Mouse (Mus musculus) yolk sac, embryonic 10.5 days (tissue): ENCODE measurements around the gene Cldn13.
"Not testable (repeated sequence)": the region's sequence is repeated elsewhere in the genome, so short reads cannot be mapped to it uniquely, and the experiment has no call there.

ENCODE experiments used
- DNase-seq: peaks from one replicate; pipeline ENCODE4 v3.0.0-alpha.2; 2017; ENCODE audit warnings: low spot score

Gene Cldn13

DNA sequence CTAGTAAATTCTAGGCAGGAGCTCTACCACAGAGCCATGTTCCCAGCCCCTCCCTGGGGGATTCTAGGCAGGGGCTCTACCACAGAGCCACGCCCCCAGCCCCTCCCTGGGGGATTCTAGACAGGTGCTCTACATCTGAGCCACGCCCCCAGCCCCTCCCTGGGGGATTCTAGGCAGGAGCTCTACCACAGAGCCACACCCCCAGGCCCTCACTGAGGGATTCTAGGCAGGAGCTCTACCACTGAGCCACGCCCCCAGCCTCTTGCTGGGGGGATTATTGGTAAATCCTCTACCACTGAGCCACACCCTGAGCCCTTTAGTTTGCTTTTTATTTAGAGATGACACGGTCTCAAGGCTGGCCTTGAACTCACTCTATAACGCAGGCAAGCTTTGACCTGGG is 18.4 kb upstream of the Cldn13 start:
- DNase-seq = not testable (repeated sequence)

DNA sequence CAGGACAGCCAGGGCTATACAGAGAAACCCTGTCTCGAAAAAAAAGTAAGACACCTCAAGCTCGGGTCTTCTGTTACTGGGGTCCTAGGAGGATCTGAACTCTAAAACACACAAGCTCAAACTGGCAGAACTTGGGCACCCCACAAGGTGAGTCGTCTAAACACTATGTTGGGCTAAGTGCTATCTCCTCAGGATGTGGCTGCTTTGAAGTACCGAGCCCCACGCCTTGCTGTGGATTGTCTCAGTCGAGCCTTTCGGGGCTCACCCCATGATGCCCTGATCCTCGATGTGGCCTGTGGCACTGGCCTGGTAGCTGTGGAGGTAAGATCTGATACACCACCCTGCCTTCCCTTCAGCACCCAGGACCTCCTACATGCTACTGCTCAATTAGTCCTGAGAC is 18.0 kb upstream of the Cldn13 start:
- DNase-seq = no peak

DNA sequence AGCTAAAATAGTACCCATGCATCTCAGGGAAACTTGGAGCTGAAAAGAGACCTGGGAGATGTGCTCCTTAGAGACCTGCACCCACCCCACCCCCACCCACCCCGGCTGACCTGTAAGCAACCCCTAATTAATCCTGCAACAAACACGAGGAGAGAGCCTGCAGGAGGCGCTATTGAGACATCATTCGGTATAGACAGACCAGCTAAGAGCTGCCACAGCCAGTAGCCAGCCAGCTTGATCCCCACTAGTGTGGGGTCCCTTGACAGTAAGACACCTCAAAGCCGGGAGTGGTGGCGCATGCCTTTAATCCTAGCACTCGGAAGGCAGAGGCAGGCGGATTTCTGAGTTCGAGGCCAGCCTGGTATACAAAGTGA is 17.6 kb upstream of the Cldn13 start:
- peak; percentile 79 for DNase-seq

DNA sequence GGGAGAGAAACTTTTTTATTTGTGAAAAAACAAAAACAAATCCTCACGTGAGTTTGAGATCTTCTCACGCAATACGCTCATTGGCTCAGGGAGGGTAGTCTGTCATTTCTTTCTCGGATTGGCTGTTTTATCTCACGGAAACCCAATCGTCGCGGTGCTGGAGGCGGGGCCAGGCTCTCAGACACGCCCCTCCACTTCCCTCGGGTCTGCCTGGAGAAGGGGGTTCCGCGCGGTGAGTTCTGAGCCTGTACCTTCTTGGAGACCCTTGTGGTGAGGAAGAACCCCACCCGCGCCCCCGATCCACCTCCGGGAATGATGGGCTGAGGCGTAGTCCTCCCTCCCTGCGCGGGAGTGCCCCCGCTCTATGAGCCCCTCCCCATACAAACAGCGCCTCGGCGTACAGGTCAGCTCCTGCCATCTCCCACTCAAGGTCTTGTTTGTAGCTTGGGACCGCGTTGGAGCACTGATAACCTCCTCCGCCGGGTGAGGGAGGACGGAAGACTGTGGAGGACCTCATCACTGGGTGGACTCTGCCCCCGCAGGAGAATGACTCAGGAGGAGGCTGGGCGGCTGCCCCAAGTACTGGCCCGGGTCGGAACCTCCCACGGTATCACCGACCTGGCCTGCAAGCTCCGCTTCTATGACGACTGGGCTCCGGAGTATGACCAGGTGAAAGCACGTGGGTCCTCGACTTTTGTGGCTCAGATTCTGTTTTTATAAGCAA is 17.0 kb upstream of the Cldn13 start, which contains the start of gene Mettl27:
Gene Mettl27 (plus strand): TSS at position 190 of the 724 bp plus-strand sequence.
- peak; percentile 92 for DNase-seq

DNA sequence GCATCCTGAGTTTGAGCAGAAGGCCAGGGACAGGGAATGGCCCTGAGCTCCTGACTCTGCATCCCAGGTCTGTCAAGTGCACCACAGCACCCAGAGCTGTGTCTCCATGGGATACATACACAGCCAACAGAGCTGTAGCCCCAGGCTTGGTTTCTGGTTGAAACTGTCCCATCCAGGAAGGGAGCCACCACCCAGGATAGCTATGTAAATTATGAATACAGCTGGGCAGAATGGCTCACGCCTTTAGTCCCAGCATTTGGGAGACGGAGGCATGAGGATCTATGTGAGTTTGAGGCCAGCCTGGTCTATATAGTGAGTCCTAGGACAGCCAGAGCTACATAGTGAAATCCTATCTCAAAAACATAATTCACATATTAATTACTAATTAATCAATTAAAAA is 14.7 kb upstream of the Cldn13 start:
- DNase-seq = no peak

DNA sequence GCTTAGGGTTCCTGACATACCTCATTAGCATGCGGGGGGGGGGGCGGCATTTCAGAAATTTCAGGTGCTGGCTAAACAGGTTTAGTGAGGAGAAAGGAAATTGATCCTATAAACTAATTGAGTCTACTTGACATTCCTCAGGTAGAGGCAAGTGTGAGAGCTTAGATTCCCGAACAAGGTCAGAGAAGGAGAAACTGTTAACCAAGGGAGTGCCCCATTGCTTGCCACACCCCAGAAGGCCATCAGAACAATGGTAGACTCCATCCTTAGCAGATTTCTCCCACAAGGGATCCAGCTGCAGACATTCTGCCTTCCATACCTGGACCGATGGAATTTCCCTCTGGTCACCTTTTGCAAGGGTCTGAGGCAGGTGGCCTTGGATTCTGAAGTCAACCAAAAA is 11.4 kb upstream of the Cldn13 start:
- no peak for DNase-seq

DNA sequence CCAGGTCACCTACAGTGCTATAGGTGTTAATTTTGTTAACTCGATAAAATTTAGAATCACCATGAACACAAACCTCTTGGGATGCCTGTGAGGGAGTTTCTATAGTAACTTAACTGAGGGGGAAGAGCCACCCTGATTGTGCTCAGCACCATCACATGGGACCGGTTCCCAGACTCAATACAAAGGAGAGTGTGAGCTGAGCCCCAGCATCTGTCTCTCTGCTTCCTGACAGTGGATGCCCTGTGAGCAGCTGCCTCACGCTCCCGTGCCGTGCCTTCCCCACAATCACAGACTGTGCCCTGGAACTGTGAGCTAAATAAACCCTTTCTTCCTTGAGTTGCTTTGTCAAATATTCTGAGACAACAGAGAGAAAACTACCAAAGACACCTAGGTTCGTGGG is 7.8 kb upstream of the Cldn13 start:
- no peak for DNase-seq

DNA sequence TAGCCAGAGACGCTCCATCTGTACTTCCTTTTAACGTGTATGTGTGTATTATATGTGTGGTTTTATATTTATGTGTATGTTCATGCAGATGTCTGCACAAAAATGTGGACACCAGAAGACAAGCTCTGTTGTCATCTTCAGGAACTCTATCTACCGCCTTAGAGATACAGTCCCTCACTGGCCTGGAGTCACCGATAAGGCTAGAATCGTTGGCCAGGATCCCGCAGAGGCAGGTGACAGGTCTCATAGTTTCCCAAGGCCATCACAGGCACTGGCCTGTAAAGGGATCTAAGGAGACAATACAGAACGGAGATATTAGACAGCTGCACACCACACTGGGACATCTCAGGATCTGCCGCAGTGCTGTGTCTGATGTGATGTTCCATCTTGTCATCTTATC is 5.8 kb upstream of the Cldn13 start:
- no peak for DNase-seq

DNA sequence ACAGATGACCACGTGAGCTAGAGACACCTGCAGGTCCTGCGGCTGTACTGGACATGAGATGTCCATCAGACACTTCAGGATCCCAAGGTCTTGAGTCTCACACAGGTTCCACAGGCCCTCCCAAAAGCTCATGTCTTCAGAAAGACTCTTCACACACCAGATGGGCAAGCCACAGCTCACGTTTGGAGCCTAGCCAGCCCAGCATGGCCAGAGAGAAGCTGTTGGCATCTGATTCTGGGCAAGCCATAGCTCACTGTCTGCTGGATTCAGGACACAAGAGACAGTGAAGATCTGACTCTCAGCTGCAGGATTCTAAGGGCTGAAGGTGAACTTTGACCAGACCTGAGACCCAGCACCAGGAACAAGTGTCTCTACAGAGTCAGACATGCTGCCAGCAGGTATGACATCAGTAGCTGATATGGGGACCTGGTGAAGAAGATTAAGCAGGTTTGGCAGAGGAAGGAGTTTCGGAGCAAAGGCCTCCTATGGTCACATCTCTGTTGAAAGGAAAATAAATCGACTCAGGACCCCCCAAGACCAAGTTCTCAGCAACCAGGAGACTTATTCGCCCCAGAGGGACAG is 4.9 kb upstream of the Cldn13 start:
- DNase-seq = no peak

DNA sequence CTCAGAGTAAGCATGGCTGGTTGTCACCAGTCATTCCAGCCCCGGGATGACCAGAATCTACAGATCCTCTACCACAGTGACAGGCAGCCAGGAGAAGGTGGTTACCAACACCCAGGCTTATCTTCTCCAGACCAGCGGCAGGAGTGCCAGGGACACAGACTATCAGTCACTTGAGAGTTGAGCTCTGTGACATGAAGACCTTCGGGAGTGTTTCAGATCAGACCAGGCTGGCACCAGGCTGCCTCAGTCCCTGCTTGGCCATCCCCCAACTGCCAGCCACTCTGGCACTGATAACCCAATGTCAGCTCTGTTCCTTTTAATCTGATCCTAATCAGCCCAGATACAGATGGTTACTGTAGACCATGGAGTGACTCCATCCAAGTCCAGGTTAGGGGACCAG is 3.8 kb upstream of the Cldn13 start:
- DNase-seq = no peak

DNA sequence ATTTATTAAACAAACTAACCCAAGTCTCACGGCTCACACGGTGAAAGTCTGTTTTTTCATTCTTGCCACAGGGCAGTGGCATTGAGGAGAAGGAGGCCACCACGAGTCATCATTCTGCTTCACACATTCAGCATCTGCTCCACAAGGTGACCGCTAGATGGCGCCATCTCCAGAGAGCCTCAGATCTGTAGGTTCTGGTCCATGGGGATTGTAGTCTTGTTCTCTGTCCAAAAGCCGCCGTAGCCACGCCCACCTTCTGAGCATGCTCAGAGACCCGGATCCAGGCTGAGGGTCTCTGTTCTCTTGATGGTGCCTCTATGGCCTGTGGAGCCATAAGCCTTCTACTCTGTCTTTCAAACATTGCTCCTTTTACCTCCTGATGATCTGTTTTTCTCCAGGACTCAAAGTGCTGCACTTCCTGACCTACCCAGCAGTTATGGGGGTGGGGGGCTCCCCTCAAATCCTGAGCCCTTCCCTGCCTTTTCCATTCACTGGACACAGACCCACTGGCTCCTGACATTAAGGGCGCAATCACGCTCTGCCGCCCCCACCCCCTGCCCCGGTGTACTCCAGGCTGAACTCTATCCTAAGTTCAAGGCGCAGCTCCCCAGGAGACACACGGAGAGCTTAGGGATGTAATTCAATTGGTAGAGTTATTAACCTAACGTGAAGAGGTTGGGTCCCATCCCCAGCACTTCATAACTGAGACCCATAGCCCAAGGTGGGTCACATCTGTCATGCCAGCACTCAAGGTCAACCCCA is 2.9 kb upstream of the Cldn13 start:
- no peak for DNase-seq

DNA sequence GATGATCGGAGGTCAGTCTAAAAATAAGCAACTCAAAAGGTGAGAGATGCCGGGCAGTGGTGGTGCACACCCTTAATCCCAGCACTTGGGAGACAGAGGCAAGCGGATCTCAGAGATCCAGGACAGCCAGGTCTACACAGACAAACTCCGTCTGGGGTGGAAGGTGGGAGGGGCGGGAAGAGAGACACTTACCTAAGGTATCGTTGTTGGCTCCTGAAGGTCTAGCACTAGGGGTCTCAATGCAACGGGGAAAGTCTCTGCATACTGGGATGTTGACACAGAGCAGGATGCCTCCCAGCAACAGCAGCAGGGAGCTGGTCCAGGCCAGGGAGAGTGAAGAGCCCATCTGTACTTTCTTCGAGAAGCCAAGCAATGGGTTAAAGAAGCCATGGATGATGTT is 816 bp downstream of the Cldn13 start:
- DNase-seq = no peak

DNA sequence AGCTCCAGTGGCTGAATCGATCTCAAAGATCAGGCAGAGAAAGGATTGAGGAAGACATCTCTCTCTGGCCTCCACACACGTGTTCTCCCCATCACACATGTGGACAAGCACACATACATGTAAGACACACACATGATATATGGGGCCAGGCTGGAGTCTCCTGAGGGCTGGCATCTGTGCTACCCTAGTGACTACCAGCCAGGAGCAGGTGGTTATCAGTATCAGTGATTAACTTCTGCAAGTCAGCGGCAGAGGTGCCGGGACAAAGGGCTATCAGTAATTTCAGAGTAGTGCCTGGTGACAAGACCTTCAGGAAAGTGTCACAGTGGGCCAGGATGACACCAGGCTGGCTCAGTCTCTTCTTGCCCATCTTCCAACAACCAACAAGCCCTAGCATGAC is 1.6 kb downstream of the Cldn13 start:
- no peak for DNase-seq

DNA sequence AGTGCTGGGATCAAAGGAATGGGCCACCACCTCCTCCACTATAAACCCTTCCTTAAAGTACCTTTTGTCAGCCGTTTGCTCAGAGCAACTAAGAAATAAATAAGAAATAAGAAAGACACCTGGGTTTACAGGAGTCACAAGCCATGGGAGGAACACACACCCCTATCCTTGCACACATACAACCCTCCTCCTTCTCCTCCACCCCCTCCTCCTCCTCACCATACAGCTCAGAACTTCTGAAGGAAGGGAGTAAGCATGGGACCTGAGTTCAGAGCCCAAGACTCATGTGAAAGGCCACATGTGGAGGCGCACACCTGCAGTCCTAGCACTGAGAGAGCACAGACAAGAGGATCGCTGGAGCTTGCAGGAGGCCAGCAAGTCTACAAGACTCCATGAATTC is 2.0 kb downstream of the Cldn13 start:
- no peak for DNase-seq

DNA sequence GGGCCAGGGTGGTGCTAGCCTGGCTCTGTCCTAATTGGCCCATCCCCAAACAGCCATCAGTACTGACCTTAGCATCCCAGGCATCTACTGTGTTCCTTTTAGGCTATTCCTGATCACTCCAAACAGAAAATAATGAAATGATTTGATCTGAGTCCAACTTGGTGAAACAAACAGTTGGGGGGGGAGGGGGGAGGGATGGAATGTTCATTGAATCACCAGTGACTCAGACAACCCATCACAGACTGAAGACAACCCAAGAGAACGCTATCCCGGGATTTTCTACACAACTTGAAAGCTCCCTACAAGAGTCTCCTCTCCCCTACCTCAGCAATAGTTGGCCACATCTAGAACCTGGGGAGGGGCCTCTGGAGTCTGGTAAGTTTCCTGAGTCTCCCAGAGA is 3.4 kb downstream of the Cldn13 start:
- no peak for DNase-seq

DNA sequence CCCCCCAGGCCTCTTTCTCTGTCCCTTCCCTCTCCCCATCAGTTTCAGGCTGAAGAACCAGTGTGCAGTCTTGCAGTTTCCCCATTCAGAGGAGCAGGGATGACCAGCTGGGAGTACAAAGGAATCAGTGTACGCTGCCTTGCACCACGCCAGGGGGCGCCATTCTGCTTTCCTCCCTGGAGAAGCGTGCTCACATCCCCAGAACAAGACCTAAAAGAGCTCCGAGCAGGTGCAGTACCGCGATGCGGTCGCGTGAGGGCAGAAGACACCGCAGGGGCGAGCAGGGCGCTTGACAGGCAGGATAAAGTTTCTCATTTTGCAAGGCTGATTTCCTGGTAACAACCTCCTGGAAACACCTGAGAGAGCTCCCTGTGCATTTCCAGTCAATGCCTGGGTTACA is 8.2 kb downstream of the Cldn13 start:
- peak; percentile 89 for DNase-seq

DNA sequence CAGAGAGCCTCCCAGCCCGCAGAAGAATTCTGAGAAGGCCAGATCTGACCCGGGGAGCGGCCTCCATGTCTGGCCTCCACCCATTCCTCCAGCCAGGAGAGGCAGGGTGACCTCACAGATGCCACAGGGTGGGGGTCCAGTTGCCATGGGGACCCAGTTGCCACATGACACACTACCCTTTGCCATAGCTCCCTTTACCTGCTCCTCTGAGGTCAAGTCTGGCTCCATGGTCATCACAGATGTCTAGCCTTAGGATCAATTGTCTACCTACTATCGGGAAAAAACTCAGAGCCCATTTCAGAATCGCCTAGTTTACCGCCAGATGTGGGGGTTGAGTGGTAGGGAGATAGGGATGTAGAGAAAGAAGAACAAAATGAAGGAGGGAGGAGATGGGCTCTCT is 8.7 kb downstream of the Cldn13 start, which contains the start of gene Tmem270:
Gene Tmem270 (minus strand): TSS at position 101 of the 400 bp plus-strand sequence.
- DNase-seq = no peak

DNA sequence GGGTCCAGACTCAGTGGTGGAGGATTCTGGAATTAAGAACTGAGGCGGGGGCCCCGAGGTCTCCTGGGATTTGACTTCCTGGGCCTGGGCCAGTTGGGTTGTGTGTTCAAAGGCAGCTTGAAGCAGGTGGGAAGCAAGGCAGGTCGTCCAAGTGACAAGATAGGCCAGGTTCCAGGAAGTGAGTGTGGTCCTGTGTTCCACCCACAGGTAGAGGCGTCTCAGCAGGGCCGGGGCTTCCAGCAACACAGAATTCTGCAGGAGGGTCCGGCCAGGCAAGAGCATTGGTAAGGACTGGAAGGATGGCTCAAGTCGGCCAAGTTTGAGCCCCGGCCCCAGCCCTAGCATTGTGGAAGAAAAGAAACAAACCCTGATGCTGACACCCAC is 13.7 kb downstream of the Cldn13 start:
- DNase-seq = no peak

DNA sequence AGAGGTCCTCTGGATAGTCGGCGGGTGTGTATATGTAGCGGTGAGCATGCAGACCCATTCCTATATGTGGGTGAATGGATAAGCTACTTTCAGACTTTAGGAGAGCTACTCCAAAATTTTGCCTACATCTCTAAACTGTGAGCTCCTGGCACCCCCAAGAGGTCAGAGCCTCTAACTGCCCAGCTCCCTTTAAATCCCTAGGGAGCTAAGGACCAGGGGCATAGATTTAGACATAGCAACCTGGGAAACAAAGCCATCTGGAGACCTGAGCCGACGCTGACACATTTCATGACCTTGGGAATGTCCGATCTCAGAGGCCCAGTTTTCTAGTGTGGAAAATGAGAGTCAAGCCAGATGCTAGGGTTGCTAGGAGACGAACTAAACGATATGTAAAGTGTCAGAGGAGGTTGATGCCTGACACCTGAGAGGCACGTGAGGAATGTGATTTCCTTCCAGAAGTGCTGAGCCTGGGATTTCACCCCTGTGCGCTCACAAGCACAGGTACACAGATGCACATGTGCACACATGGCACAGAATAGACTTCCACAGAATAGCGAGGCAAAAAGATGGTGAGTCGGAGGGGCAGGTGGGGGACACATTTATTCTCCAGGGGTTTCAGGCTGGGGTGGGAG is 14.2 kb downstream of the Cldn13 start:
- peak; percentile 42 for DNase-seq

DNA sequence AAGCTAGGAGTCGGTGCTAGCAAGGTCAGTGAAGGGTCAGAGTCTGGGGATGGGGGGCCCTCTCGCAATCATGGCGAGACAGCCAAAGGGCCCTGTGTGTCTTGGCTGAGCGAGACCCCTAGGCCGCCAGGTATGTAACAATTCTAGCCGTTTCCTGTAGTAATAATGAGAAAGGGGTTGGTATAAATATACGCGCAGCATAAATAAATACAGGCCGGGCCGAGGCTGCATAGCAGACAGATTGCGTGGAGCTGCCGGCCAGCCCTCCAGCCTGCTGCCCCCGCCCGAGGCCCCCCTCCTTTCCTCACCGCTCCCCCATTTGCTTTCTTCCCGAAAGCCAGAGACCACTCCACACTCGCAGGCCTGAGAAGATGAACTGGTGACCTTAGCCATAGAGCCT is 17.7 kb downstream of the Cldn13 start:
- no peak for DNase-seq

DNA sequence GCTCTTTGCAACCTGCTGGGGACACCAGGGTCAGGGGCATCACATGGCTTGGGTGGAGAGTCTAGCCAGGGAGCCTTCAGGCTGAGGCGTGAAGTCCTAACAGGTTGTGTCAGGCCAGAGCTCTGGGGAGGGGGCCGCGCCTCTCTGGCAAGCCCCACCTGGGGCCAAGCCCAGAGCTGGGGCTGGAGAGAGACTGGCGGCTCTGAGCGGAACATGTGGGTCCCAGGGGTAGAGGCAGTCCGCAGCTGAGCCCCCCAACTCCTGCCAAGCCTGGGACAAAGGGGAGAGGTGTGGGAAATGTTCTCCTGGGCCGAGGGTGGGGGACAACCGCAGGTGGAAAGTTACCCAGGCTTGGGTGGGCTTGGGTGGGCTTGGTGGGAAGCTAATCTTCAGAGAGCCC is 18.4 kb downstream of the Cldn13 start:
- no peak for DNase-seq

DNA sequence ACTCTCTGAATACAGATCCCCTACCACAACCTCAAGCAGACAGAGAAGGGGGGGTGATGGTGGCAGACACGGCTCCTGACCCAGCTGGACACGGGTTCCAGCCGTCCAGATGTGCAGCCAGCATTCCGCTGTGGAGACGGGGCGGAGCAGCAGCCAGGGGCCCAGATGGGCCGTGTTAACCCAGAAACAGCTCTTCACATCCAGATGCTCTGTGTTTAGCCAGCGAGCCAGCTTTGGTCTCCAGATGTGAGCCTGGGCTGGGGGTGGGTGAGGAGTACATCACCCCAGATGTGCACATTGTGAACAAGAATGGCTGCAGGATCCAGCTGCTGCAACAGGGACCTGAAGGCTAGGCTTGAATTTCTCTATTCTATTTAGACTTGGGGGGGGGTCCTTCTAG is 20.0 kb downstream of the Cldn13 start:
- no peak for DNase-seq

DNA sequence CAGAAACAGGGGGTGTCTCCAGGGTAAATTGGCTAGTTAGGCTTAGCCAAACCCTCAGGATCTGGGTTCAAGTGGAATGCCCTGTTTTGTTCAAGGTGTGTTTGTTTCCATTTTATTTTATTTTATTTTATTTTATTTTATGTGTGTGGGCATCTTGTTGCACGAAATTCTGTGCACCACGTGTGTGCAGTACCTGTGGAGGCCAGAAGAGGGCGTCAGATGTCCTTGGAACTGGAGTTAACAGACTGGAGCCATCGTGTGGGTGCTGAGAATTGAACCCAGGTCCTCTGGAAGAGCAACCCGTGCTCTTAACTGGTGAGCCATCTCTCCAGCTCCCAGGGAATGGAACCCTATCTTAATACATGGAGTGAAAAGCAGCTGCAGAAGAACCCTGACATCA is 22.6 kb downstream of the Cldn13 start:
- no peak for DNase-seq
